Mouse (Mus musculus): ENCODE measurements around the gene Slc10a6.

Gene Slc10a6

GRCm38 (mm10) chr5:103629111-103629764 lies at the start of gene Slc10a6:
Gene Slc10a6 (minus strand): TSS chr5:103629403.
- peak in 1 of 2 experiments; percentile 36 for DNase-seq (ENCODE audit: low spot score in 2 of 2)

- no peak for DNase-seq (ENCODE audit: low spot score in 2 of 2)
These were observed 49.8 kb upstream of the Slc10a6 start for GRCm38 (mm10) chr5:103678974-103679373.

- no peak for DNase-seq (ENCODE audit: low spot score in 2 of 2)
These were observed 48.7 kb upstream of the Slc10a6 start for GRCm38 (mm10) chr5:103677894-103678293.

- no peak for DNase-seq (ENCODE audit: low spot score in 2 of 2)
These were observed 47.2 kb upstream of the Slc10a6 start for GRCm38 (mm10) chr5:103676289-103676881.

- no peak for DNase-seq (ENCODE audit: low spot score in 2 of 2)
These were observed 45.3 kb upstream of the Slc10a6 start for GRCm38 (mm10) chr5:103674482-103674881.

GRCm38 (mm10) chr5:103673611-103674010 lies 44.4 kb upstream of the Slc10a6 start:
- DNase-seq (ENCODE audit: low spot score in 2 of 2) = no peak

GRCm38 (mm10) chr5:103671858-103672257 lies 42.7 kb upstream of the Slc10a6 start:
- DNase-seq (ENCODE audit: low spot score in 2 of 2) = no peak

- no peak for DNase-seq (ENCODE audit: low spot score in 2 of 2)
These were observed 36.7 kb upstream of the Slc10a6 start for GRCm38 (mm10) chr5:103665876-103666275.

- DNase-seq (ENCODE audit: low spot score in 2 of 2) = no peak
These were observed 35.7 kb upstream of the Slc10a6 start for GRCm38 (mm10) chr5:103664932-103665331.

GRCm38 (mm10) chr5:103659571-103659970 lies 30.4 kb upstream of the Slc10a6 start:
- DNase-seq (ENCODE audit: low spot score in 2 of 2) = no peak

- DNase-seq (ENCODE audit: low spot score in 2 of 2) = no peak
These were observed 29.7 kb upstream of the Slc10a6 start for GRCm38 (mm10) chr5:103658921-103659320.

GRCm38 (mm10) chr5:103655346-103656118 lies 26.3 kb upstream of the Slc10a6 start, which contains the start of gene 1700016H13Rik:
Gene 1700016H13Rik (minus strand): TSS chr5:103656010.
- DNase-seq (ENCODE audit: low spot score in 2 of 2) = peak in 1 of 2 experiments; percentile 74

- DNase-seq (ENCODE audit: low spot score in 2 of 2) = no peak
These were observed 25.6 kb upstream of the Slc10a6 start for GRCm38 (mm10) chr5:103654780-103655179.

GRCm38 (mm10) chr5:103654225-103654624 lies 25.0 kb upstream of the Slc10a6 start:
- peak in 1 of 2 experiments; percentile 43 for DNase-seq (ENCODE audit: low spot score in 2 of 2)

- no peak for DNase-seq (ENCODE audit: low spot score in 2 of 2)
These were observed 18.1 kb upstream of the Slc10a6 start for GRCm38 (mm10) chr5:103647320-103647719.

- DNase-seq (ENCODE audit: low spot score in 2 of 2) = no peak
These were observed 15.0 kb upstream of the Slc10a6 start for GRCm38 (mm10) chr5:103644167-103644566.

GRCm38 (mm10) chr5:103637162-103637561 lies 8.0 kb upstream of the Slc10a6 start:
- no peak for DNase-seq (ENCODE audit: low spot score in 2 of 2)

GRCm38 (mm10) chr5:103629854-103630580 lies 814 bp upstream of the Slc10a6 start:
- DNase-seq (ENCODE audit: low spot score in 2 of 2) = no peak

GRCm38 (mm10) chr5:103628499-103628898 lies 704 bp downstream of the Slc10a6 start:
- no peak for DNase-seq (ENCODE audit: low spot score in 2 of 2)

- DNase-seq (ENCODE audit: low spot score in 2 of 2) = no peak
These were observed 4.4 kb downstream of the Slc10a6 start for GRCm38 (mm10) chr5:103624831-103625230.

- no peak for DNase-seq (ENCODE audit: low spot score in 2 of 2)
These were observed 6.9 kb downstream of the Slc10a6 start for GRCm38 (mm10) chr5:103622321-103622720.
